Mouse (Mus musculus): ENCODE measurements at regions not wholly inside any gene's neighbourhood (a gene's known extent, or its start where the extent isn't known, plus 50 kb on each side); places are given as distances from the start of the nearest gene placed in this dataset.

- H3K27ac ChIP-seq (ENCODE audit: low read length), result no peak overlapping the region
- ATAC-seq, result no peak
- no peaks in the 10 kb centered on the region for H3K27me3 ChIP-seq (ENCODE audit: control insufficient read depth, insufficient read depth, low read depth, low read length)
- no peak overlapping the region for H3K4me2 ChIP-seq (ENCODE audit: low read length)
- H3K9me3 ChIP-seq (replicated peaks; ENCODE audit: control insufficient read depth, low read length, poor library complexity, severe bottlenecking), result no peaks in the 10 kb centered on the region
- no peak overlapping the region for H3K9ac ChIP-seq (ENCODE audit: low read depth, low read length)
- H3K4me3 ChIP-seq (ENCODE audit: low read depth, low read length), result no peak overlapping the region
- H3K4me1 ChIP-seq (ENCODE audit: control insufficient read depth, insufficient read depth, low read length), result 0 out of 2 replicates have a peak, but pooled peaks cover 3% of the 10 kb centered on the region
- WGBS, result 67% methylated on average over 2 of the region's 2 CpGs
- no peaks in the 10 kb centered on the region for H3K36me3 ChIP-seq (ENCODE audit: control insufficient read depth, insufficient read depth, low read length)
Observed at GRCm38 (mm10) chr2:50445963-50446485, 149.4 kb upstream of the Mmadhc start.

- Histone ChIP-seq H3K27me3 (ENCODE audit: control insufficient read depth, insufficient read depth, low read depth, low read length) (no peaks in the 10 kb centered on the region), H3K27ac (ENCODE audit: low read length) (no peak overlapping the region), H3K9me3 (replicated peaks; ENCODE audit: control insufficient read depth, low read length, poor library complexity, severe bottlenecking) (no peaks in the 10 kb centered on the region), H3K4me1 (ENCODE audit: control insufficient read depth, insufficient read depth, low read length) (no peaks in the 10 kb centered on the region), H3K9ac (ENCODE audit: low read depth, low read length) (no peak overlapping the region), H3K36me3 (ENCODE audit: control insufficient read depth, insufficient read depth, low read length) (no peaks in the 10 kb centered on the region), H3K4me3 (ENCODE audit: low read depth, low read length) (no peak overlapping the region), H3K4me2 (ENCODE audit: low read length) (no peak overlapping the region)
- no peak for ATAC-seq
Observed at GRCm38 (mm10) chr2:50440333-50440732, 143.7 kb upstream of the Mmadhc start.

- Histone ChIP-seq H3K9me3 (replicated peaks; ENCODE audit: control insufficient read depth, low read length, poor library complexity, severe bottlenecking) (no peaks in the 10 kb centered on the region), H3K36me3 (ENCODE audit: control insufficient read depth, insufficient read depth, low read length) (no peaks in the 10 kb centered on the region), H3K9ac (ENCODE audit: low read depth, low read length) (no peak overlapping the region), H3K4me2 (ENCODE audit: low read length) (no peak overlapping the region), H3K4me3 (ENCODE audit: low read depth, low read length) (no peak overlapping the region), H3K4me1 (ENCODE audit: control insufficient read depth, insufficient read depth, low read length) (no peaks in the 10 kb centered on the region), H3K27ac (ENCODE audit: low read length) (no peak overlapping the region), H3K27me3 (ENCODE audit: control insufficient read depth, insufficient read depth, low read depth, low read length) (no peaks in the 10 kb centered on the region)
- WGBS, result 94% methylated on average over 4 of the region's 4 CpGs
- no peak for ATAC-seq
Observed at GRCm38 (mm10) chr2:50433166-50433565, 136.6 kb upstream of the Mmadhc start.

GRCm38 (mm10) chr2:50425151-50425550 lies 128.6 kb upstream of the Mmadhc start:
- H3K27me3 ChIP-seq (ENCODE audit: control insufficient read depth, insufficient read depth, low read depth, low read length), result no peaks in the 10 kb centered on the region
- 88% methylated on average over 3 of the region's 3 CpGs for WGBS
- H3K27ac ChIP-seq (ENCODE audit: low read length), result no peak overlapping the region
- no peak for ATAC-seq
- no peak overlapping the region for H3K4me3 ChIP-seq (ENCODE audit: low read depth, low read length)
- no peaks in the 10 kb centered on the region for H3K36me3 ChIP-seq (ENCODE audit: control insufficient read depth, insufficient read depth, low read length)
- no peaks in the 10 kb centered on the region for H3K4me1 ChIP-seq (ENCODE audit: control insufficient read depth, insufficient read depth, low read length)
- no peak overlapping the region for H3K9ac ChIP-seq (ENCODE audit: low read depth, low read length)
- no peaks in the 10 kb centered on the region for H3K9me3 ChIP-seq (replicated peaks; ENCODE audit: control insufficient read depth, low read length, poor library complexity, severe bottlenecking)
- no peak overlapping the region for H3K4me2 ChIP-seq (ENCODE audit: low read length)

GRCm38 (mm10) chr2:50419648-50420047 lies 123.0 kb upstream of the Mmadhc start:
- Histone ChIP-seq H3K9me3 (replicated peaks; ENCODE audit: control insufficient read depth, low read length, poor library complexity, severe bottlenecking) (no peaks in the 10 kb centered on the region), H3K27me3 (ENCODE audit: control insufficient read depth, insufficient read depth, low read depth, low read length) (no peaks in the 10 kb centered on the region), H3K4me2 (ENCODE audit: low read length) (no peak overlapping the region), H3K4me3 (ENCODE audit: low read depth, low read length) (no peak overlapping the region), H3K9ac (ENCODE audit: low read depth, low read length) (no peak overlapping the region), H3K36me3 (ENCODE audit: control insufficient read depth, insufficient read depth, low read length) (no peaks in the 10 kb centered on the region), H3K27ac (ENCODE audit: low read length) (no peak overlapping the region), H3K4me1 (ENCODE audit: control insufficient read depth, insufficient read depth, low read length) (no peaks in the 10 kb centered on the region)
- 88% methylated on average over 3 of the region's 3 CpGs for WGBS
- no peak for ATAC-seq

GRCm38 (mm10) chr2:50417643-50418042 lies 121.0 kb upstream of the Mmadhc start:
- Histone ChIP-seq H3K4me3 (ENCODE audit: low read depth, low read length) (no peak overlapping the region), H3K9ac (ENCODE audit: low read depth, low read length) (no peak overlapping the region), H3K27me3 (ENCODE audit: control insufficient read depth, insufficient read depth, low read depth, low read length) (no peaks in the 10 kb centered on the region), H3K27ac (ENCODE audit: low read length) (no peak overlapping the region), H3K4me2 (ENCODE audit: low read length) (no peak overlapping the region), H3K36me3 (ENCODE audit: control insufficient read depth, insufficient read depth, low read length) (no peaks in the 10 kb centered on the region), H3K9me3 (replicated peaks; ENCODE audit: control insufficient read depth, low read length, poor library complexity, severe bottlenecking) (no peaks in the 10 kb centered on the region), H3K4me1 (ENCODE audit: control insufficient read depth, insufficient read depth, low read length) (no peaks in the 10 kb centered on the region)
- no peak for ATAC-seq
- 91% methylated on average over 5 of the region's 5 CpGs for WGBS

- Histone ChIP-seq H3K27me3 (ENCODE audit: control insufficient read depth, insufficient read depth, low read depth, low read length) (no peaks in the 10 kb centered on the region), H3K9me3 (replicated peaks; ENCODE audit: control insufficient read depth, low read length, poor library complexity, severe bottlenecking) (no peaks in the 10 kb centered on the region), H3K4me3 (ENCODE audit: low read depth, low read length) (no peak overlapping the region), H3K9ac (ENCODE audit: low read depth, low read length) (no peak overlapping the region), H3K36me3 (ENCODE audit: control insufficient read depth, insufficient read depth, low read length) (no peaks in the 10 kb centered on the region), H3K4me1 (ENCODE audit: control insufficient read depth, insufficient read depth, low read length) (no peaks in the 10 kb centered on the region), H3K27ac (ENCODE audit: low read length) (no peak overlapping the region), H3K4me2 (ENCODE audit: low read length) (no peak overlapping the region)
- no peak for ATAC-seq
- 98% methylated on average over 5 of the region's 5 CpGs for WGBS
Observed at GRCm38 (mm10) chr2:50417135-50417534, 120.5 kb upstream of the Mmadhc start.

GRCm38 (mm10) chr2:50416056-50416455 lies 119.5 kb upstream of the Mmadhc start:
- no peaks in the 10 kb centered on the region for H3K36me3 ChIP-seq (ENCODE audit: control insufficient read depth, insufficient read depth, low read length)
- no peaks in the 10 kb centered on the region for H3K4me1 ChIP-seq (ENCODE audit: control insufficient read depth, insufficient read depth, low read length)
- H3K9me3 ChIP-seq (replicated peaks; ENCODE audit: control insufficient read depth, low read length, poor library complexity, severe bottlenecking), result no peaks in the 10 kb centered on the region
- H3K4me2 ChIP-seq (ENCODE audit: low read length), result no peak overlapping the region
- WGBS, result 91% methylated on average over 2 of the region's 2 CpGs
- H3K27me3 ChIP-seq (ENCODE audit: control insufficient read depth, insufficient read depth, low read depth, low read length), result no peaks in the 10 kb centered on the region
- H3K27ac ChIP-seq (ENCODE audit: low read length), result no peak overlapping the region
- H3K4me3 ChIP-seq (ENCODE audit: low read depth, low read length), result no peak overlapping the region
- H3K9ac ChIP-seq (ENCODE audit: low read depth, low read length), result no peak overlapping the region
- ATAC-seq, result no peak

- Histone ChIP-seq H3K4me1 (ENCODE audit: control insufficient read depth, insufficient read depth, low read length) (no peaks in the 10 kb centered on the region), H3K4me2 (ENCODE audit: low read length) (no peak overlapping the region), H3K27ac (ENCODE audit: low read length) (no peak overlapping the region), H3K4me3 (ENCODE audit: low read depth, low read length) (no peak overlapping the region), H3K9ac (ENCODE audit: low read depth, low read length) (no peak overlapping the region), H3K27me3 (ENCODE audit: control insufficient read depth, insufficient read depth, low read depth, low read length) (no peaks in the 10 kb centered on the region), H3K36me3 (ENCODE audit: control insufficient read depth, insufficient read depth, low read length) (no peaks in the 10 kb centered on the region), H3K9me3 (replicated peaks; ENCODE audit: control insufficient read depth, low read length, poor library complexity, severe bottlenecking) (no peaks in the 10 kb centered on the region)
- 48% methylated on average over 4 of the region's 4 CpGs for WGBS
- ATAC-seq, result no peak
Observed at GRCm38 (mm10) chr2:50405932-50406331, 109.3 kb upstream of the Mmadhc start.
